Mouse (Mus musculus) G1E (cell line): Measurements from ENCODE around the gene Bmpr1a.

ENCODE experiments used
- CTCF ChIP-seq: IDR thresholded peaks from 2 replicates; pipeline ENCODE4 v1.5.1; 2012; ENCODE audit warnings: low read depth, low read length, inconsistent platforms, mixed read lengths
- GATA1 ChIP-seq: IDR thresholded peaks from 2 replicates; pipeline ENCODE4 v1.6.1; 2012; ENCODE audit warnings: borderline replicate concordance, low read length, inconsistent platforms, mixed read lengths
- POLR2AphosphoS5 ChIP-seq: IDR thresholded peaks from 2 replicates; pipeline ENCODE4 v1.6.1; 2012; ENCODE audit warnings: low read depth, low read length, inconsistent platforms; ENCODE audit not compliant: insufficient replicate concordance

DNA sequence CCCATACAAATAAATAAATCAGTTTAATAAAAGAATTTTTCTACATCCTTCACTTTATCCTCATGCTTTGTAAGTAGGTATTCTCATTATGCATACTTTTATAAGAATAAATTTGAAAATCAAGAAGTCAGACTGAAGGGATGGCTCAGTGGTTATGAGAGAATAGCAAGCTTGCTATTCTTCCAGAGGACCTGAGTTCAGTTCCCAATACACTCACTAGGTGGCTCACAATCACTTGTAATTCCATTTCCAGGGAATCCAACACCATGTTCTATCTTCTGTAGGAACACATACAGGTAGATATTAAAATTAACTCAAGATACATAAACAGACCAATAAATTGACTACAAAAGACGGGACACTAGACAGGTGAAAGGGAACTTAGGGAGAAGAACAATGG, 44.3 kb downstream of the Bmpr1a start:
- TF ChIP-seq CTCF, result no peak
- TF ChIP-seq POLR2AphosphoS5, result no peak
- TF ChIP-seq GATA1, result no peak
